In genomic region chr11:60537468-60538347, GRCm38 (mm10) we compare ENCODE assay signal across 8 mouse cellular contexts. TPM values are rescaled to one million over a fixed set of nuclear protein-coding genes. Genes with fewer than 3 reads are reported as not detected.
DNase-seq lines count a peak whose midpoint lies in the region; ATAC-seq lines count a peak whose summit lies in the region.

No protein-coding gene starts in this region.

- H3K9ac ChIP-seq in heart, embryonic 13.5 days: peak overlapping the region; percentile 99
- H3K9ac ChIP-seq in liver, embryonic 12.5 days: peak overlapping the region; percentile 97
- peak overlapping the region; percentile 88 for H3K9ac ChIP-seq in stomach, embryonic 15.5 days

- DNase-seq in CD4-positive, CD25-positive, alpha-beta regulatory T cell, adult 2 months (ENCODE audit: low read depth, low spot score): peak; percentile 99
- peak; percentile 92 for DNase-seq in fat pad, adult 2 months (ENCODE audit: extremely low read depth, low read depth, low spot score)
- DNase-seq in kidney, postnatal 10 days: peak; percentile 98
- DNase-seq in natural killer cell, adult 2 months (ENCODE audit: low spot score in 2 of 2): peak; percentile 90 to 93

- no peaks in the 10 kb centered on the region for H3K27me3 ChIP-seq in heart, embryonic 13.5 days (replicated peaks)
- H3K27me3 ChIP-seq in liver, embryonic 12.5 days (replicated peaks): peaks cover 9% of the 10 kb centered on the region; the same call in 1 of the 2 replicates
- H3K27me3 ChIP-seq in stomach, embryonic 15.5 days (replicated peaks): no peaks in the 10 kb centered on the region

- peak; percentile 86 for ATAC-seq in heart, embryonic 13.5 days (ENCODE audit: extremely low read depth, insufficient number of reproducible peaks, low FRiP score, low TSS enrichment)
- peak; percentile 82 for ATAC-seq in liver, embryonic 12.5 days
- peak; percentile 91 for ATAC-seq in stomach, embryonic 15.5 days (ENCODE audit: insufficient read depth, low FRiP score, low read depth)

- peak overlapping the region; percentile 99 for H3K27ac ChIP-seq in brown adipose tissue, adult 24 weeks (replicated peaks; ENCODE audit: low read depth, low read length)
- peak overlapping the region; percentile 98 for H3K27ac ChIP-seq in heart, embryonic 13.5 days (replicated peaks)
- H3K27ac ChIP-seq in liver, embryonic 12.5 days: peak overlapping the region; percentile 98
- H3K27ac ChIP-seq in stomach, embryonic 15.5 days: peak overlapping the region; percentile 99

- peaks cover 9% of the 10 kb centered on the region for H3K4me1 ChIP-seq in brown adipose tissue, adult 24 weeks (ENCODE audit: control insufficient read depth, insufficient read depth, insufficient read length, low read length)
- H3K4me1 ChIP-seq in heart, embryonic 13.5 days: peaks cover 41% of the 10 kb centered on the region
- peaks cover 46% of the 10 kb centered on the region for H3K4me1 ChIP-seq in liver, embryonic 12.5 days
- peaks cover 26% of the 10 kb centered on the region for H3K4me1 ChIP-seq in stomach, embryonic 15.5 days

- peaks cover 27% of the 10 kb centered on the region for H3K36me3 ChIP-seq in heart, embryonic 13.5 days
- H3K36me3 ChIP-seq in liver, embryonic 12.5 days: peaks cover 26% of the 10 kb centered on the region
- H3K36me3 ChIP-seq in stomach, embryonic 15.5 days: no peaks in the 10 kb centered on the region

- under 1% methylated on average over 81 of the region's 91 CpGs for WGBS in heart, embryonic 13.5 days
- WGBS in liver, embryonic 12.5 days (ENCODE audit: insufficient replicate concordance): under 1% methylated on average over 91 of the region's 91 CpGs
- under 1% methylated on average over 89 of the region's 91 CpGs for WGBS in stomach, embryonic 15.5 days

- peak overlapping the region; percentile 95 for H3K4me3 ChIP-seq in brown adipose tissue, adult 24 weeks (ENCODE audit: insufficient read depth, low read depth, low read length)
- peak overlapping the region; percentile 99 for H3K4me3 ChIP-seq in heart, embryonic 13.5 days
- H3K4me3 ChIP-seq in liver, embryonic 12.5 days: peak overlapping the region; percentile 96
- peak overlapping the region; percentile 87 for H3K4me3 ChIP-seq in stomach, embryonic 15.5 days (replicated peaks)

- peak overlapping the region; percentile 99 for H3K4me2 ChIP-seq in heart, embryonic 13.5 days
- peak overlapping the region; percentile 95 for H3K4me2 ChIP-seq in liver, embryonic 12.5 days
- peak overlapping the region; percentile 88 for H3K4me2 ChIP-seq in stomach, embryonic 15.5 days

- H3K9me3 ChIP-seq in heart, embryonic 13.5 days: no peaks in the 10 kb centered on the region
- H3K9me3 ChIP-seq in liver, embryonic 12.5 days (replicated peaks): no peaks in the 10 kb centered on the region
- no peaks in the 10 kb centered on the region for H3K9me3 ChIP-seq in stomach, embryonic 15.5 days

RNA-seq across cellular contexts. Expression of gene Alkbh5, which starts 1.5 kb away (rescaled TPM):
- 29.3 and 30.4 TPM in 2 replicates for polyA plus RNA-seq in brown adipose tissue, adult 24 weeks (2012; ENCODE audit: insufficient read depth, insufficient read length, missing spikeins)
- 32.1 and 35.8 TPM in 2 replicates for polyA plus RNA-seq in heart, embryonic 13.5 days (2015; fragmentation: Nextera tagmentation; extraction: Ambion mirVana)
- 32.7 and 33.2 TPM in 2 replicates for polyA plus RNA-seq in liver, embryonic 12.5 days (2016; fragmentation: Nextera tagmentation; extraction: Ambion mirVana)
- polyA plus RNA-seq in stomach, embryonic 15.5 days (2015; fragmentation: Nextera tagmentation; extraction: Ambion mirVana): 40.9 and 41.2 TPM in 2 replicates

Comparison
In these comparisons a context has a peak if more than half of its experiments do, and no peak if none do; other contexts are left out.
1. Peak in every context shown above with its lines: DNase-seq, ATAC-seq, H3K4me3 ChIP-seq and H3K27ac ChIP-seq.